Mouse (Mus musculus): ENCODE results near the gene Avil. TPM values are rescaled to one million over a fixed set of nuclear protein-coding genes. Genes with fewer than 3 reads are reported as not detected.

Gene Avil
- polyA plus RNA-seq, 1 experiment: 2.4 TPM

DNA sequence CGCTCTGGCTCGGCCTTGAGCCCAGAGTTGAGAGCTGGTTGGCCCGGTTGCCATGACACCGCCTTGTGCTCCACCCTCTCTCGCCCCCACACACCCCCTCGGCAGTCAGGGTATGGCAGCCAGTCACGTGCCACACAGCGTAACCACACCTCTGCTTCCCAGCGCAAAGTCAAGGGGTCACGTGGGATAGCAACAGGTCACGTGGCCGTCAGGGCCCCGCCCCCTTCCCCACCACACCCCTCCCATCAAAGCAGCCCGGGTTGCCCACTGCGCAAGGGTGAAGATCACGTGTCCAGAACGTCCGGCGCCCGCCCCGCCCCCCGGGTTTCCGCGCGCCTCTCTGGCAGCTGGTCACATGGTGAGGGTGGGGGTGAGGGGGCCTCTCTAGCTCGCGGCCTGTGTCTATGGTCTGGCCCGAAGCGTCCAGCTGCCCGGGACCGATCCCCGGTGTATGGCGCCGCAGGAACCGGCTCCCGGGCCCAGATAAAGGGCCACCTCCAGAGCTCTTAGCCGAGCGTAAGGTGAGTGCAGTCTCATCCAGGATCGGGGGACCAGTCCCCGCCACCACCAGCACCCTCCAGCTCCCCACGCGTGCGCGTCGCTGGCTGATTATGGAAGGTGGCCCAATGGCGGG is 62.8 kb downstream of the Avil start, which contains the start of gene Cdk4:
Cdk4 (plus strand) TSS at position 296 of the 634 bp plus-strand sequence.
- peaks cover 9% of the 10 kb centered on the region for H3K27me3 ChIP-seq (ENCODE audit: control insufficient read depth, insufficient read depth, low read length)
- under 1% methylated on average over 46 of the region's 46 CpGs for WGBS
- H3K4me3 ChIP-seq (ENCODE audit: low read depth, low read length): peak within 1 kb of the TSS; percentile 85
- peaks cover 25% of the 10 kb centered on the region for H3K36me3 ChIP-seq (ENCODE audit: control insufficient read depth, insufficient read depth, low read length)
- TF ChIP-seq POLR2A (IDR thresholded peaks at IDR 0.05; ENCODE audit: low read depth, low read length): peak; percentile 74; the same call in 1 of the 2 replicates
- TF ChIP-seq CTCF (IDR thresholded peaks at IDR 0.05; ENCODE audit: extremely low read depth, insufficient read length, insufficient replicate concordance, low read depth, low read length): no peak
- peak within 1 kb of the TSS; percentile 58 for H3K27ac ChIP-seq (ENCODE audit: insufficient read depth, low read depth, low read length)
- H3K4me1 ChIP-seq (ENCODE audit: control insufficient read depth, insufficient read depth, insufficient read length, low read length): peaks cover 19% of the 10 kb centered on the region

DNA sequence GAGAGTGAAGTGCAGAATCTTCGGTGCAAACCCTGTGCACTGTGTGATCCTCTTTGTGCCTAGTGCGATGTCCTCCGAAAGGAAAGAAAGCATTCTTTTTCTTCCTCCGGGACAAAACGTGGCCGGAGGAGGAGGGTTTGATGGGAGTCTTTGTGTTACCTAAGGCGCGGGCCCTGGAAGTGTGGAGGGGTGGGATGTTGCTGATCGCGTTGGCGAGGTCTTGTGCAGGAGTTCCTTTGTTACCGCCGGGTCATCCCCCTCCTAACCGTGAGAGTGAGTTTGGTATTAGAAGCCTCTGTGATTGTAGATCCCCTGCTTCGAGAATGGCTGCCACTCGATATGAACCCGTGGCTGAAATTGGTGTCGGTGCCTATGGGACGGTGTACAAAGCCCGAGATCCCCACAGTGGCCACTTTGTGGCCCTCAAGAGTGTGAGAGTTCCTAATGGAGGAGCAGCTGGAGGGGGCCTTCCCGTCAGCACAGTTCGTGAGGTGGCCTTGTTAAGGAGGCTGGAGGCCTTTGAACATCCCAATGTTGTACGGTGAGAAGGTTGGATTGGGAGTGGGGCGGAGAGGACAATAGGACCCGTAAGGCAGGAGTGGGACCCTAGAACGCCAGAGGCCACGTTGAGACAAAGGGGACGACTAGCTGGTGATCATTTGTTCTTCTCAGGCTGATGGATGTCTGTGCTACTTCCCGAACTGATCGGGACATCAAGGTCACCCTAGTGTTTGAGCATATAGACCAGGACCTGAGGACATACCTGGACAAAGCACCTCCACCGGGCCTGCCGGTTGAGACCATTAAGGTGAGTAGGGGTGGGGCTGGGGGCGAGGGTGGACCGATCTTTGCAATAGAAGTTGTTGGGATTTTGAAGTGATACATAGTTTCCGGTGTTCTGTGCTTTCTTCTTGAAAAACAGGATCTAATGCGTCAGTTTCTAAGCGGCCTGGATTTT is 63.7 kb downstream of the Avil start:
- 7% methylated on average over 37 of the region's 37 CpGs for WGBS
- peak overlapping the region; percentile 58 for H3K27ac ChIP-seq (ENCODE audit: insufficient read depth, low read depth, low read length)
- TF ChIP-seq POLR2A (IDR thresholded peaks at IDR 0.05; ENCODE audit: low read depth, low read length) (no peak), CTCF (IDR thresholded peaks at IDR 0.05; ENCODE audit: extremely low read depth, insufficient read length, insufficient replicate concordance, low read depth, low read length) (no peak)
- peak overlapping the region; percentile 85 for H3K4me3 ChIP-seq (ENCODE audit: low read depth, low read length)
- H3K27me3 ChIP-seq (ENCODE audit: control insufficient read depth, insufficient read depth, low read length): peaks cover 7% of the 10 kb centered on the region
- peaks cover 21% of the 10 kb centered on the region for H3K4me1 ChIP-seq (ENCODE audit: control insufficient read depth, insufficient read depth, insufficient read length, low read length)
- peaks cover 27% of the 10 kb centered on the region for H3K36me3 ChIP-seq (ENCODE audit: control insufficient read depth, insufficient read depth, low read length)

- peaks cover 22% of the 10 kb centered on the region for H3K4me1 ChIP-seq (ENCODE audit: control insufficient read depth, insufficient read depth, insufficient read length, low read length)
- 22% methylated on average over 9 of the region's 9 CpGs for WGBS
- H3K27me3 ChIP-seq (ENCODE audit: control insufficient read depth, insufficient read depth, low read length): no peaks in the 10 kb centered on the region
- TF ChIP-seq CTCF (IDR thresholded peaks at IDR 0.05; ENCODE audit: extremely low read depth, insufficient read length, insufficient replicate concordance, low read depth, low read length) (no peak), POLR2A (IDR thresholded peaks at IDR 0.05; ENCODE audit: low read depth, low read length) (no peak)
- no peak overlapping the region for H3K27ac ChIP-seq (ENCODE audit: insufficient read depth, low read depth, low read length)
- H3K36me3 ChIP-seq (ENCODE audit: control insufficient read depth, insufficient read depth, low read length): peaks cover 27% of the 10 kb centered on the region
- H3K4me3 ChIP-seq (ENCODE audit: low read depth, low read length): no peak overlapping the region
Observed at GRCm38 (mm10) chr10:127065981-127066380, 65.5 kb downstream of the Avil start.

DNA sequence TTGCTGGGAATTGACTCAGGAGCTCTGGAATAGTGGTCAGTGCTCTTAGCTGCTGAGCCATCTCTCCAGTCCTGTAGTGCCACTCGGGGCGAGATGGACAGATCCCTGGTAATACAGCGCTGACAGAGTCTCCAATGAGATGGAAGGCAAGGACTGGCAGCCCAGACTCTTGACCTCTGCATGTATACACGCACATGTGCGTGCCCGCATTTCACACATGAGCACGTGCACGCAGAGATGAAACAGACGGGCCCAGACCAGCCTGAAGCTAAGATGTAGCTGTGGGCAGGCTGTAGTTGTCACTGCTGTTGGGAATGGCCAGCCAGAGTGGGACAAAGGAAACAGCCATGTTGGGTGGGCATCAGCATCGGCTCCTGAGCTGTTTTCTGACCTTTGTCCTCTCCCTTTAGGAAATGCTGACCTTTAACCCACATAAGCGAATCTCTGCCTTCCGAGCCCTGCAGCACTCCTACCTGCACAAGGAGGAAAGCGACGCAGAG is 66.1 kb downstream of the Avil start:
- no peak overlapping the region for H3K4me3 ChIP-seq (ENCODE audit: low read depth, low read length)
- H3K36me3 ChIP-seq (ENCODE audit: control insufficient read depth, insufficient read depth, low read length): peaks cover 27% of the 10 kb centered on the region
- WGBS: 77% methylated on average over 14 of the region's 14 CpGs
- H3K27me3 ChIP-seq (ENCODE audit: control insufficient read depth, insufficient read depth, low read length): no peaks in the 10 kb centered on the region
- TF ChIP-seq CTCF (IDR thresholded peaks at IDR 0.05; ENCODE audit: extremely low read depth, insufficient read length, insufficient replicate concordance, low read depth, low read length) (no peak), POLR2A (IDR thresholded peaks at IDR 0.05; ENCODE audit: low read depth, low read length) (no peak)
- no peak overlapping the region for H3K27ac ChIP-seq (ENCODE audit: insufficient read depth, low read depth, low read length)
- H3K4me1 ChIP-seq (ENCODE audit: control insufficient read depth, insufficient read depth, insufficient read length, low read length): peaks cover 22% of the 10 kb centered on the region

- Histone ChIP-seq H3K4me1 (ENCODE audit: control insufficient read depth, insufficient read depth, insufficient read length, low read length) (peaks cover 19% of the 10 kb centered on the region), H3K27ac (ENCODE audit: insufficient read depth, low read depth, low read length) (no peak overlapping the region), H3K36me3 (ENCODE audit: control insufficient read depth, insufficient read depth, low read length) (peaks cover 27% of the 10 kb centered on the region), H3K4me3 (ENCODE audit: low read depth, low read length) (no peak overlapping the region), H3K27me3 (ENCODE audit: control insufficient read depth, insufficient read depth, low read length) (no peaks in the 10 kb centered on the region)
- TF ChIP-seq POLR2A (IDR thresholded peaks at IDR 0.05; ENCODE audit: low read depth, low read length): no peak
- no peak for TF ChIP-seq CTCF (IDR thresholded peaks at IDR 0.05; ENCODE audit: extremely low read depth, insufficient read length, insufficient replicate concordance, low read depth, low read length)
- WGBS: 50% methylated on average over 9 of the region's 9 CpGs
Observed at GRCm38 (mm10) chr10:127068360-127069038, 68.0 kb downstream of the Avil start.

DNA sequence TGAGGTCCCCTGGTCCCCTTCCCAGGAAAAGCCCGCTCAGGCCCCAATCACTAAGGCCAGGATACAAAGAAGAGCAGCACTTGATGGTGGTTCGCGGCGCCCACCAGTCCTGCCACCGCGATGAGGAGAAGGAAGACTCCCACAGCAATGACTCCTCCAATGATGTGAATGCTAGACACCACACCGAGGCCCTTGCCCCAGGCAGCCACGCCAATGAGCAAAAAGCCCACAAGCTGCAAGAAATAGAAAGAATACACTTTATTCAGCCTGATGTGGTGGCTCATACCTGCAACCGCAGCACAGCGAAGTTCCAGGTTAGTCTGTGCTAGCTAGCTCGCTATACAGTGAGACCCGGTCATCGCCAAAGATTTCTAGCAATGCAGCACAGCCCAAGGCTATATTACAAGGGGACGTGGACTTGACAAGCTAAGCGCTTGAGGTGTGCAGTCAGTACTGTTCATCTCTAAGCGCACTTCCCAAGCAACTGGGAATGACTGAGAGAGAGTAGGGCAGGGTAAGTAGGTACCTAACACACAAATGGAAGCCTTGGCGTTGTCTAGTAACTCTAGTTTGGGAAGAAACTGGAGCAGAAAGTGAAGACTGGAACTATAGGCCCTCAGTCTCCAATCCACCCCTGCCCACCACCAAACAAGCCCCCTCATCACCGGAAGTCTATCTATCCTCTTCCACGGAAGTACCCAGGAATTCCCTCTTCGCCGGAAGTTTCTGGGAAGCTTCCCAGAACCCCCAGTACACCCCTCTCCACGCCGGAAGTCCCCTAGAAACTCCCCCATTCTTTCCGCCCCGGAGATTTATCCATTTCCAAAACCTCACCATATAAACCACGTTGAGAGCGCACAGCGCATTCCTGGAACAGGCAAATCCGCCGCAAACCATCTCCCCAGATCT is 69.0 kb downstream of the Avil start:
- peak overlapping the region; percentile 58; the same call in 1 of the 2 replicates for H3K27ac ChIP-seq (ENCODE audit: insufficient read depth, low read depth, low read length)
- H3K36me3 ChIP-seq (ENCODE audit: control insufficient read depth, insufficient read depth, low read length): peaks cover 27% of the 10 kb centered on the region
- WGBS: 4% methylated on average over 30 of the region's 30 CpGs
- no peaks in the 10 kb centered on the region for H3K27me3 ChIP-seq (ENCODE audit: control insufficient read depth, insufficient read depth, low read length)
- H3K4me1 ChIP-seq (ENCODE audit: control insufficient read depth, insufficient read depth, insufficient read length, low read length): peaks cover 15% of the 10 kb centered on the region
- peak overlapping the region; percentile 82 for H3K4me3 ChIP-seq (ENCODE audit: low read depth, low read length)
- no peak for TF ChIP-seq POLR2A (IDR thresholded peaks at IDR 0.05; ENCODE audit: low read depth, low read length)
- no peak for TF ChIP-seq CTCF (IDR thresholded peaks at IDR 0.05; ENCODE audit: extremely low read depth, insufficient read length, insufficient replicate concordance, low read depth, low read length)

Other genes with a start within 250 kb of the Avil start
- 3.6 and 6.3 TPM in 2 replicates for gene Atp23, start 99.4 kb upstream of the Avil start, polyA plus RNA-seq (2012; rRNA removed)
- gene Ctdsp2, start 22.0 kb upstream of the Avil start, polyA plus RNA-seq (2012; rRNA removed): 43.9 and 118 TPM in 2 replicates
- gene Tsfm, start 30.1 kb downstream of the Avil start, polyA plus RNA-seq (2012; rRNA removed): 24.7 and 36.4 TPM in 2 replicates
- gene Mettl1, start 40.7 kb downstream of the Avil start, polyA plus RNA-seq (2012; rRNA removed): 9.6 and 10.3 TPM in 2 replicates
- 1.2 TPM in 2 replicates for gene Eef1akmt3, start 40.8 kb downstream of the Avil start, polyA plus RNA-seq (2012; rRNA removed)
- 0.22 and 0.29 TPM in 2 replicates for gene Cyp27b1, start 47.5 kb downstream of the Avil start, polyA plus RNA-seq (2012; rRNA removed)
- gene March9, start 59.5 kb downstream of the Avil start, polyA plus RNA-seq (2012; rRNA removed): 1.9 and 6.9 TPM in 2 replicates
- gene Cdk4, start 62.8 kb downstream of the Avil start, polyA plus RNA-seq (2012; rRNA removed): 57.6 and 108 TPM in 2 replicates
- gene Tspan31, start 69.6 kb downstream of the Avil start, polyA plus RNA-seq (2012; rRNA removed): 36.1 and 48.9 TPM in 2 replicates
- 6.1 and 15.6 TPM in 2 replicates for gene Agap2, start 74.6 kb downstream of the Avil start, polyA plus RNA-seq (2012; rRNA removed)
- gene Os9, start 120.4 kb downstream of the Avil start, polyA plus RNA-seq (2012; rRNA removed): 59.8 and 117 TPM in 2 replicates
- gene B4galnt1, start 164.5 kb downstream of the Avil start, polyA plus RNA-seq (2012; rRNA removed): 228 and 484 TPM in 2 replicates
- 0.56 and 0.85 TPM in 2 replicates for gene Slc26a10, start 179.9 kb downstream of the Avil start, polyA plus RNA-seq (2012; rRNA removed)
- gene Arhgef25, start 189.4 kb downstream of the Avil start, polyA plus RNA-seq (2012; rRNA removed): 8.8 and 10.4 TPM in 2 replicates
- 24.0 and 35.3 TPM in 2 replicates for gene Dtx3, start 195.0 kb downstream of the Avil start, polyA plus RNA-seq (2012; rRNA removed)
- 13.8 and 31.4 TPM in 2 replicates for gene Pip4k2c, start 210.9 kb downstream of the Avil start, polyA plus RNA-seq (2012; rRNA removed)

All from small intestine, adult 2 months (tissue).